Mouse (Mus musculus): ENCODE measurements around the gene Tbc1d9b. TPM values are rescaled to one million over a fixed set of nuclear protein-coding genes. Genes with fewer than 3 reads are reported as not detected.
"Not testable (repeated sequence)": the region's sequence is repeated elsewhere in the genome, so short reads cannot be mapped to it uniquely, and the experiment has no call there.

The Tbc1d9b gene
- total RNA-seq, 2 experiments from 2014 or later = 41.8 to 43.4 TPM

DNA sequence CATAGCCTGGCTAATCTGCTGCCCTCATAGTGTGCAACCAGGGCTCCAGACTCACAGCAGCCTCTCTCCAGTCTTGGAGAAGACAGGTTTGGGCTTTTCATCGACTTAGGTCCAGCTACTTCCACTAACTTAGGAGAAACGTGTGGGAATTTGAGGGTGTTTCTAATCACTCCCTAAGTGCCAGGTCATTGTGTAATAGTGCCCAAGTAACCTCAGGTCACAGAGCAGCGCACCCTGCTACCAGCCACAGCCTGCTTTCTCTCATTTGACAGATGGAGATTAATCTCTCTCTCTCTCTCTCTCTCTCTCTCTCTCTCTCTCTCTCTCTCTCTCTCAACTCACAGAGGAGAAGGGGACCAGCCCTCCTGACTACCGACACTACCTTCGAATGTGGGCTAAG lies 37.2 kb downstream of the Tbc1d9b start:
- no peak for DNase-seq
- intact Hi-C loops (cut with DNase I) = no loop called here

- not testable (repeated sequence) for DNase-seq
Measured at GRCm38 (mm10) chr11:50174111-50174729, 43.0 kb downstream of the Tbc1d9b start, which contains the start of gene Mrnip. TSS of gene Mrnip (plus strand) at chr11:50174444.

DNA sequence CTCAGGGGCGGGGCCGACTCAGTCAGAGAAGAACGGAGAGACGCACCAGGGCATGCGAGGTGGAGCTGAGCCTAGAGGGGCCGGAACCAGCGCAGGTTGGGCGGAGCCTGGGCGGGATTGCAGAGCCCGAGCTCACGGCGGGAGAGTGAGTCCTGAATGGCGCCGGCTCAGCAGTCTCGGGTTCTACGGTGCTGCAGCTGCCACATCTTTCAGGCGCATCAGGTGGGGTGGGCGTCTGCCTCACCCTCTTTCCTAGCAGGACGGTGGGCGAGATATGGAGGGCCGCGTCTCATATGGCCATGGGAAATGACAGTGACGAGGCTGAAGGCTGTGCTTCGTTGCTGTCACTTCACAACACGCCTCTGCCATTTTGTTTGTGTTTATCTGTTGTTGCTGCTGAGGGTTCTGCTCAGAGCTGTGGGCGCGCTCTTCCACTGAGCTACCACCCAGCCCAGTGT lies 43.6 kb downstream of the Tbc1d9b start:
- peak; percentile 99 for DNase-seq
- intact Hi-C loops (cut with DNase I) = loop anchor here (5.0 kb wide), 1 partner anchor 53 kb away; no protein-coding TSS in a partner anchor

More at GRCm38 (mm10) chr11:50174111-50174729, 43.0 kb downstream of the Tbc1d9b start, which contains the start of gene Mrnip:
- intact Hi-C loops (cut with DNase I) = not testable (repeated sequence)

GRCm38 (mm10) chr11:50176351-50176750 lies 45.2 kb downstream of the Tbc1d9b start:
- intact Hi-C loops (cut with DNase I) = loop anchor here (5.0 kb wide), 1 partner anchor 51 kb away; no protein-coding TSS in a partner anchor
- no peak for DNase-seq

GRCm38 (mm10) chr11:50177111-50177510 lies 45.9 kb downstream of the Tbc1d9b start:
- no peak for DNase-seq

DNA sequence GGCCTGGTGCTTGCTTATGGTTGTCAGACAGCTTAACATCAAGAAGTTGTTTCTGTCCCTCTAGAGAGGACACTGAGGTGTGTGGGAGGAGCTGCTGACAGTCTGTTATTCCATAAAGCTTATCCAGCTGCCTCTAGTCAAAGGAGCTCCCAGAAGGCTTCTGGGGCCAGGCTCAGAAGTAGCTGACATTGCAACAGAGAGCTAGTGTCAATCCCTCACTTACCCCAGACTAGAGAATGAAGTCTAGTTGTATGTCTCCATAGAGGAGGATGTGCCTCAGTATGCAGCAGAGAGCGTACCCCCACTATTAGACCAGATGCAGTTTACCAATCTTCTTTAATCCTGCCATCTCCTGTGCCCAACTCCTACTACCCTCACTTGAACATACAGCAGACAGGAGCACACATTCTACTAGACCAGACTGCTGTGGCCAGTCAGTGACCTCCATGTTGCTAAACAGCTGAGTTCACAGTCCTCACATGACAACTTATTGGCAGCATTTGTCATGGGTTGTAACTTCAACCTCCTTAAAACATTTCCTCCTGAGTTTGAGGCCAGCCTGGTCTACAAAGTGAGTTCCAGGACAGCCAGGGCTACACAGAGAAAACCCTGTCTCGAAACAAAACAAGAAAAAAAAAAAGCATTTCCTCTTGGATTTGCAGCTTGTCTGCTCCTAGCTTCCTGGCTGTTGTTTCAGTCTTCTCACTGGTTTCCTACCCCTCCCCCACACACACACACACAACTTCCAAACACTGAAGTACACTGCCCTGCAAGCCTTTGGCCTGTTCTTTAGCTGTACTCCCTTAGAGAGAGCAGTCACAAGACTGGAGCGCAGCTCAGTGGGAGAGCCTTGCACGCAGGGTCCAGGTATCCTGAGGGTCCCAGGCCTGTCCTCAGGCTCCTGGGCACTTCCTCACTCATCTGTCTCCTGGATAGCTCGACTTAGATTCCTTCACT lies 47.6 kb downstream of the Tbc1d9b start:
- no peak for DNase-seq
- intact Hi-C loops (cut with DNase I) = loop anchor here (5.0 kb wide), 1 partner anchor 48 kb away; no protein-coding TSS in a partner anchor

More at GRCm38 (mm10) chr11:50177111-50177510, 45.9 kb downstream of the Tbc1d9b start:
- intact Hi-C loops (cut with DNase I) = loop anchor here (5.0 kb wide), 1 partner anchor 50 kb away; no protein-coding TSS in a partner anchor

DNA sequence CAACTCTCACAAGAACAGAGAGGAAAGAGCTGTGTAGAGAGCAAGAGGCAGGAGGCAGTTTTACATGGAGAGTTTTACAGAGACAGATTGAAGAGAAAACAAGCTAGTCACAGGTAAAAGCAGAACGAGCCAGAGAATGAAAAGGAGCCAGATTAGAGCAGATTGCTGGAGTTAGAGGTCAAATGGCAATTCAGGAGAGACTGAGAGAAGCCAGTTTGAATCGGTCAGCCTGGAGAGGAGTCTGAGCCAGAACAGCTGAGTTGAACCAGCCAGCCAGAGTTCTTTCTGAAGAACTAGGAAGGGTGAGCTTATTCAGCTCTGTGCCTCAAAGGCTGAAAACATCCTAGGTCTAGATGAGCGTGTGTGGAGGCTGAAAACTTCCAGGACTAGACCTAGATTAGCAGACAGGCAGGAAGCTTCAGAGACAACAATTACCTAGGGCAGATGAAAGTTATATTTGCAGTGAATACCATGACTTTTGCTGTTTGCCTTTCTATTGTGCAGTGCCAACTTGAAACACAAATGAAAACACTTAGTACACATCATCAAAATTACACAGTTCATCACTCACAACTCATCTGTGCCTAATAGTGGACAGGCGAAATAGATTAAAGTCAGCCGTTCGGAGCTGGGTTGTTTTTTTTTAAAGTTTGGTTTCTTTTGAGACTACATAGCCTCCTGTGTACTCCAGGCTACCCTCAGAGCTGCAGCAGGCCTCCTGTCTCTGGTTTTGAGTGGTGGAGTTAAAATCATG lies 49.5 kb downstream of the Tbc1d9b start:
- intact Hi-C loops (cut with DNase I) = no loop called here
- DNase-seq = no peak

DNA sequence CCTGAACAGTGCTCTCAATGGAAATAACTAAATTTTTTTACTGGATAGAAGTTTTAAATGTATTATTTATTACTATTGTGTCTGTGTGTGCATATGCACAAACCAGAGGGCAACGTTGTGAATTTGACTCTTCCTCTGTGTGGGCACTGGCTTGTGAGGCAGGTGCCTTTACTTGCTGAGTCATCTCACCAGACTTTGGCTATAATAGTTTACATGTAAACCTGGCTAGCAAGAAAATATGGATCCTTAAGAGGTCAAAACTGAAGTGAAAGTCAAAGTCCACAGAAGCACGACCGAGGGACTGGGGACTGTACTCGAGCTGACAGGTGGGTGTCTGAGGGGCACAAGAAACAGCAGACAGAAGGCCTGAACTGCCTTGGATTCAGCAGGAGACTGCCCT lies 51.5 kb downstream of the Tbc1d9b start:
- intact Hi-C loops (cut with DNase I) = no loop called here
- DNase-seq = no peak

DNA sequence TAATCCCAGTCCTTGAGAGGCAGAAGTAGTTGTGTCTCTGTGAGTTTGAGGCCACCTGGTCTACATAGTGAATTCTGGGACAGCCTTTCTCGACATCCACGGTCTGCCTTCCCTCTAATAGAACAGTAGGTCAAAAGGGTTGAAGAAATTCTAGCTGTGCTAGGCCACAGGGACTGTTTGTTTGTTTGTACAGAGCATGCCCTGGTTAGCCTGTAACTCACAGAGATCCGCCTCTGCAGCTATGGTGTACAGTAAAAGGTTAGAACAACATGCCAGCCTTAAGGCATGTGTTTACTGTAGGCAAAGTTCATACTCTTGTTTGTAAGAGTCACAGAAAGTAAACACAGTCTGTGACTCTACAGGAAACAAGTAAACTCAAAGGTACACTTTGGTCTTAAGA lies 53.6 kb downstream of the Tbc1d9b start:
- intact Hi-C loops (cut with DNase I) = no loop called here
- no peak for DNase-seq

DNA sequence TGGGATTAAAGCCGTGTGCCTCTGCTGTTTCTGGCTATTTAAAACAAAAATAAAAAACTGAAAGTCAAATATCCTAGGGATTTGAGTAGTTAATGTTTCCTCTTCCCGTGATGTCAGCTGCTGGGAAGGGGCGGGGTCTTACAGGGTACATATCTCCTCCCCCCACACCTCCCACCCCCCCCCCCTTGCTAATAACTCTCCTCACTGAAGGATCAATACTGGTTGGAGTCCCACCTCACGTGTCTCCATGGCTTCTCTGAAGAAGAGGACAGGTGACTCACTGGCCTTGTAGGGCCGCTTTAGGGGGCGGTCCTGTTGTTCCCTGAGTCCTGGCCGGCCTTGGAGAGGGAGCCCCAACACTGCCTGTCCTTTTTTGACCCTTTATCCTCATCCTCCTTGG lies 57.5 kb downstream of the Tbc1d9b start:
- DNase-seq = no peak
- intact Hi-C loops (cut with DNase I) = no loop called here

DNA sequence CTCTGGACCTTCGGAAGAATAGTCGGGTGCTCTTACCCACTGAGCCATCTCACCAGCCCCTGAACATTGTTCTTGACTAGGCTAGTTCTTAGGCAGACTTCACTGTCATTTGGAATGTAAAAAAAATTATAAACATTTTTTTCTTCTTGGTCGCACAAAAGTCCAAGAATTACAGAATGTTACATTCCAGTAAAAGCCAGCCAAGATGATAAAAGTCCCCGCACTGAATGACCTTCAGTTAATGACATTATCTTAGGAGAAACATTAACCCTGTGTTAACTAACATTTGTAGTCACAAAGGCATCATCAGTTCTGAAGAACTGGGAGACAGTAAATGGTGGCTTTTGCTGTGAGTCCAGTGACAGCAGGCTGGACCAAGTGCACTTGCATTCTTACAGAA lies 59.2 kb downstream of the Tbc1d9b start:
- no peak for DNase-seq

DNA sequence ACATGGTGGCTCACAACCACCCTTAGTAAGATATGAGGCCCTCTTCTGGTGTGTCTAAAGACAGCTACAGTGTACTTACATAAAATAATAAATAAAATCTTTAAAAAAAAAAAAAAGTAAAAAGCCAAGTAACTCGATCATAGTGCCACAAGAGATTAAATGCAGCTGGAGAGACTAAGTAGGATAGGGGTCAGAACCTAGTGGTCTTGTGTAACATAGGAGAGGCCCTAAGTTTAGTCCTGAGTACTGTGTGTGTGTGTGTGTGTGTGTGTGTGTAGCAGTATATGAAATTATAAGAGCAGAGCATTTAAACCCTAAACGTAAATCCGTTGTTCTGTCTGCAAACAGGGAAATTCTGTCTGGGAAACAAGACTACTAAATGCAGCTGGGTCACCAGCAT lies 61.1 kb downstream of the Tbc1d9b start:
- no peak for DNase-seq
- intact Hi-C loops (cut with DNase I) = no loop called here

More for the DNA sequence above, 59.2 kb downstream of the Tbc1d9b start:
- intact Hi-C loops (cut with DNase I) = no loop called here

DNA sequence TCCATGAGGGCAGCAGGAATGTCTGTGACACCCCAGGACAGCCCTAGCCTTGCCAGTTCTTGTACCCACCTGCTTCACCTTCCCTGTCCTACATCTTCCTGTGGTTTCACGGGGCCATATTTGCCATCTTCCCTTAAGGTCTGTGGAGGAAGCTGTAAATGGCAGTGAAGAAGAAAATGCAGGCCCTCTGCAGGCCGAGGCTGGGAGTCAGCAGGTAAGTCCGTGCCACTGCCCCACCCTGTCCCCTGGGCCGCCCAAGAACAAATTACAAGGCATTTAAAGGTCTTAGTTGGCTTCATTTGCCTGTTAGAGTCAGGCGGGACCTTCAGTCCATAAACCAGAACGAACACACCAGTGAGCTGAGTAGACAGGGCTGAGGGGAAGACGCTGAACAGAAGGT lies 62.9 kb downstream of the Tbc1d9b start:
- intact Hi-C loops (cut with DNase I) = loop anchor here (2.0 kb wide), 1 partner anchor 15 kb away; no protein-coding TSS in a partner anchor
- no peak for DNase-seq

- DNase-seq = no peak
- intact Hi-C loops (cut with DNase I) = loop anchor here (2.0 kb wide), 1 partner anchor 14 kb away; no protein-coding TSS in a partner anchor
Measured at GRCm38 (mm10) chr11:50194793-50195192, 63.6 kb downstream of the Tbc1d9b start.

- intact Hi-C loops (cut with DNase I) = no loop called here
- no peak for DNase-seq
Measured at GRCm38 (mm10) chr11:50197500-50197899, 66.3 kb downstream of the Tbc1d9b start.

DNA sequence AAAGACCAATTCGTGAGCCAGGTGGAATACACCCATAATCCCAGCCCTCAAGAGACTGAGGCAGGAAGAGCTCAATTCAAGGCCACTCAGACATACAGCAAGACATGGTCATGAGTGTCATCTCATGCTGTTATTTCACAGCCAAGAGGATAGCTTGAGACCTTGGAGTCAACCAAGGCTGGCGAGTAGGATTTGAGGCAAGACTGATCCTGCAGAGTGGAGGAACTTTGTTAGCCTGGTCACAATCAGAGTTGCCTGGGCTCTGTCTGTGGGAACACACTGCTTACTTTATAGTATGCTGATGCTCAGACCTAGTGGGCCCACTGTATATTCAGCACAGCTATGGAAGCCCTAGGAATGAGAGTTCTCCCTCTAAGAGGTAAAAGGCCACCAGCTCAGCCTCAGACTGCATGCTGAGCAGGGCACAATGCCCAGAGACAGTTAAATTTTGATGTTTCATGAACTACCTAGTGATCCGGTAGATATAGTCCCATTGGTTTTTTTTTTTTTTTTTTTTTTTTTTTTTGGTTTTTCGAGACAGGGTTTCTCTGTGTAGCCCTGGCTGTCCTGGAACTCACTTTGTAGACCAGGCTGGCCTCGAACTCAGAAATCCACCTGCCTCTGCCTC lies 67.1 kb downstream of the Tbc1d9b start:
- no peak for DNase-seq
- intact Hi-C loops (cut with DNase I) = no loop called here

GRCm38 (mm10) chr11:50198916-50199315 lies 67.7 kb downstream of the Tbc1d9b start:
- no peak for DNase-seq
- intact Hi-C loops (cut with DNase I) = no loop called here

- DNase-seq = no peak
- intact Hi-C loops (cut with DNase I) = no loop called here
Measured at GRCm38 (mm10) chr11:50200613-50201012, 69.4 kb downstream of the Tbc1d9b start.

GRCm38 (mm10) chr11:50201590-50201989 lies 70.4 kb downstream of the Tbc1d9b start:
- no peak for DNase-seq
- intact Hi-C loops (cut with DNase I) = no loop called here

Data from heart, postnatal 14 days (tissue).